Mouse (Mus musculus): ENCODE results near the gene Med12l.
"Not testable (repeated sequence)": the region's sequence is repeated elsewhere in the genome, so short reads cannot be mapped to it uniquely, and the experiment has no call there.

Gene Med12l

DNA sequence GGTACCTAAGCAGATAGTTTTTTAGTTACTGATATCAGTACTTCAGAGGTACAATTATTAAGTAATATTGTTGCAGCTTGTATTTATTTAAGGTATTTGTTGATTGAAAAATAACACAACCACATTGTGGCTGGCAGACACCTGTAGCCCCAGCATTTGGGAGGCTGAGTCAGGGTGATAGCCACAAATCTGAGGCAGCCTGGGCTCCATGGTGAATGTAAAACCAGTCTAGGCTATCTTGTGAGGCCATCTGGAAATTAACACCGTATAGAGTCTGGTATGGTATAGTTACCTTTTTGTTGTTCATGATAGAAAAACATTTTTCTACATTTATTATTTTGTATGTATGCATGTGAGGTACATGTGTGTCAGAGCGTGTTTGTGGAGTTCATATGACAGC, 96.5 kb downstream of the Med12l start:
- no peak for DNase-seq

DNA sequence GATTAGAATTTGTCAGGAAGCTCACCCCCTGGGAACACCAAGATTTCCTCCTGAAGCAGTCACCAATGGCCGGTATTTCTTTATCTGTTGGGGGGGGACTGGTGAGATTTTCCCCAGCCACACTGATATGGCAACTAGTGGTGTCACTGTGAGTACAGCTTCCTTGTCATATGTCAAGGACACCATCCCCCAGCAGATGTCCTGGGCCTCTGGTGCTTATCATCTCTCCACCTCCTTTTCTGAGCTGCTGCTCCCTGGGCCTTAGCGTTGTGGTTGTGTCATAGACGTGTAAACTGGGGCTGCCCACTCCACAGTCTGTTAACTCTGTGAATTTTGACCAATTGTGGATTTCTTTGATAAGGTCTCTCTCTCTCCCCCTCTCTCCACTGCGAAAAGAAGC, 98.8 kb downstream of the Med12l start:
- no peak for DNase-seq

DNA sequence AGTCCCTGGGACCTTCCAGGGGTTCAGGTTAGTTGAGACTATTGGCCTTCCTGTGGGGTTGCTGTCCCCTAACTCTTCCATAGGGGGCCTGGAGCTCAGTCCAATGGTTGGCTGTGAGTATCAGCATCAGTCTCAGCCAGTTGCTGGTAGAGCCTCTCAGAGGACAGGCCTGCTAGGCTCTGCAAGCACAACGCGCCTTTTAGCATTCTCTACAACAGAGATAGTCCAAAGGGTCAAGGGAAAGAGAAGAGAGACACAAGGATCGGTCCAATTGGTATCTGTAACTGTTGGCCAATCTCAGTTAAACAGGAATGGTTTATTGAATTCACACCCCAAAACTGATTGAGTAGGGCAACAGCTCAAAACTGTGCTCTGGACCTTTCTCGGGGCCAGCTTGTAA, 101.8 kb downstream of the Med12l start:
- DNase-seq, result no peak

- not testable (repeated sequence) for DNase-seq
Observed at GRCm38 (mm10) chr3:59109834-59110233, 104.2 kb downstream of the Med12l start.

DNA sequence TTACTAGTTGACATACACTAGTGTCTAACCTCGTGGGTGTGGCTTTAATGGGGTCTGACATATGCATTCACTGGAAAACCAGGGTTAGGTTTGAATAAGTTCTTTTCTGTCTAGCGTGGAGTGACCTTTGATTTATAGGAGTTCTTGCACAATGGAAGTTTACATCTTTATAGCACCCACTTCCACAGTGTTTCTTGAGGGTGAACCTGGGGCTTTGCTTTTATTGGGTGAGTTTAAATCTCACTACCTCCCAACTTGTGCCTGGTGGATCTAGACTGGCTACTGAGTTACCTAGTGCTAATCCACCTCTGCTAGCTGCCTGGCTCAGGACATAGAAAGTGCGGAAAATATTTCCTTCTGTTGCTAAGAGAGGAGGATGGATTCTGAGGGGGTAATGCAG, 106.3 kb downstream of the Med12l start:
- no peak for DNase-seq

DNA sequence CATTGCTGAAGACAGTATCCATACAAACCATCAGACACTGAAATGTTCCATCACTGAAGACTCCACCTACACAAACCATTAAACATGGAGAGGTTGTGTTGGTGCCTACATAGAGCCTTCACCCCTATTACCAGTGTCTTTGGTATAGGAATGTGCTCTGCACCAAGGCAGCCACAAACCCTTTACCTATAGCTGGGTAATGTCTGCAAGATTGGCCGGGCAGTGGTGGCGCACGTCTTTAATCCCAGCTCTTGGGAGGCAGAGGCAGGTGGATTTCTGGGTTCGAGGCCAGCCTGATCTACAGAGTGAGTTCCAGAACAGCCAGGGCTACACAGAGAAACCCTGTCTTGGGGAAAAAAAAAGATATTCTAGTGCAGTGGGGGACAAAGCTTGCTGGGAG, 107.7 kb downstream of the Med12l start:
- DNase-seq, result not testable (repeated sequence)

GRCm38 (mm10) chr3:59113973-59114517, 108.4 kb downstream of the Med12l start:
- no peak for DNase-seq

DNA sequence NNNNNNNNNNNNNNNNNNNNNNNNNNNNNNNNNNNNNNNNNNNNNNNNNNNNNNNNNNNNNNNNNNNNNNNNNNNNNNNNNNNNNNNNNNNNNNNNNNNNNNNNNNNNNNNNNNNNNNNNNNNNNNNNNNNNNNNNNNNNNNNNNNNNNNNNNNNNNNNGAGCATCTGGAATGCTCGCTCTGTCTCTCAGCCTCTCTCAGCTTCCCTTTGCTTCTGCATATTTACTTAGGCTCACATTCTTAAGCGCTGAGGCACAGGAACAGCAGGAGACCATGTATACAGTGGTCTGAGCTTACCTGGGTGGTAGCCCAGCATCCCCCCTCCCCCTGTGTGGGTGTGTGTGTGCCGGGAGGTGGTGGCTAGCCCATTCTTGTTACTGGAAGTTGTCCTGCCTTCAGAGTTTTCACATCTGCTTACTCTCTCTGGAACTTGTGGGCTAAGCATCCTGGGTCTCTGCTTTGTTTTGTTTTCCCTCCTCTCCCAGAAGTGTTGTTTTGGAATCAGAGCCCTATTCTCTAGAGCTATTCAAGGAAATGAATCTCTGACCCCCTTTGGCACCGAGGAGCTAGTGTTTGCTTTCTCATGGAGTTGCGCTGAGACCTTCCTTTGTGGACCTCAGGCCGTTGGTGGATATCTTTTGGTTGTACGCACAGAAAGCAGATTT, 115.6 kb downstream of the Med12l start:
- DNase-seq, result peak; percentile 12

DNA sequence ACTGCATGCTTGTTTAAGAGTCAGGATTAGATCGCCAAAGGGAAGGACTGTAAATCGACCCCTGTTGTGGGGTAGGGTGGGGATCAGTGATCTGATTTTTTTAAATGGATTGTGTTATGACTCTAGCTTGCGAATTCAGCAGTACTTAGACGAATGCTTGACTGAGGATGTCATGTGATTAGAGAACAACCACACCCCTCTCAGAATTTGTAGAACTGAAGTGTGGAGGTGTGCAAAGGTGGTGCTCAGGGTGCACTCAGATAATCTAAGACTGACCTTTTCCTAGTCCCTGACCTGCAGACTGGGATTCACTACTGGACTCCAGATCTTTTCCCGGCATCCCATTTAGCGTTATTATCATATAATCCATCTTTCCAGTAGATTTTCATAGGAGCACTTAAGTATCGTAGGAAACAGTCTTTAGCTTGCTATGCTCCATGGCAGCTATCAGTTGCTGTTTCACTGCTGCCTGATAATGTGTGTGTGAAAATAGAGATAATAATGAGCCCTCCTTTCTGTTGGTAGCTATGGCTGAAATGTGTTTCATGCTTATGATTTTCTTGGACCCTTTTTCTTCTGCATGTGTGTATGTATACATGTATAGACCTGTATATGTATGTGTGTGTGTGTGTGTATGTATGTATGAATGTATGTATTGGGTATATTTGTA, 116.3 kb downstream of the Med12l start:
- DNase-seq, result no peak

DNA sequence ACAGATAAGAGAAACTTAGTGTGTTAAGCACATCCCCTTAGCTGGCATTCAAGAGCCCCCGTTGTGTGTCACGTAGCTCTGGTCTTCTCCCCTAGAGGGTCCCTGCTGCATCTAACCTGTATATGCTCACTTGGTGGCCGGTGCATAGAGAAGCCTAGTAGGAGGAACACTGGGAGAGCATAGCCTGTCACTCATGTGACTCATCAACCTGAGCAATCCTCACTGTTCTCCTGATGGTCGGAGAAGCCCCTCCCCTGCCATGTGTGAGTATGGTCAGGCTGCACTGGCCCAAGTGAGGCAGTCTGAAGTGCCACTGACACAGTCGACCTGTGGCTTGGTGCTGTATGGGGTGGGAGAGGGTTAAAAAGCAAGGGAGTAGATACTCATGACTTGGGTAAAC, 119.4 kb downstream of the Med12l start:
- no peak for DNase-seq

GRCm38 (mm10) chr3:59125783-59126555, 120.3 kb downstream of the Med12l start:
- no peak for DNase-seq

DNA sequence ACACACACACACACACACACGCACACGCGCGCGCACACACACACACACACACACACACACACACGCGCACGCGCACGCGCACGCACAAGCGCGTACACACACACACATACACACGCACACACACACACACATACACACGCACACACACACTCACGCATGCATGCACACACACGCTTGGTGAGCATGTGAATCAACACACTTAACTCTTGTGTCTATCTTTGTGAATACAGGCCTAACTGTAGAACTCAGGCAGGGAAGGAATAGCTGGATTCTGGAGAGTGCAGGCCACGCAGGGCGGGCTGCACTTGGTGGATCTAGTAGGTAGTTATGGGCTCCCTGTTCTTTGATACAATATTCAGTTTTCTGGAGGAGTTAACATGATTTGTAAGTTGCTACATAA, 123.1 kb downstream of the Med12l start:
- no peak for DNase-seq

DNA sequence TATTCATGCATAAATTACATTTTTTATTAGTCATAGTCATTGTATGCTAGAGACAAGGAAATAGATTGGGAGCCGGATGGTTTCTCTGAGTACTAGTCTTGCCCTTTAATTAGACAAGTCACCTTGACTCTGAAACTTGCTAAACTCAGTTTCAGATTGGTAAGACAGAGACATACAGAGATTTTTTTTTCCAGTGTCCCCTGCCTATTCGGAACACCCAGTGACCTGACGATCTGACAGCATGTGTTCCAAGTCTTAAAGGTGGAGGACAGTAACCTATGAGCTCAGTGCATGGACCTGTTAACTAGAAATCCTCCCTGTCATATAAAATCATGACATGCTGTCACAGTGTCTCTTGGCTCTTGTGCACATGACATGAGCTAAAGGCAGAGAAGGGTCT, 123.9 kb downstream of the Med12l start:
- DNase-seq, result no peak

DNA sequence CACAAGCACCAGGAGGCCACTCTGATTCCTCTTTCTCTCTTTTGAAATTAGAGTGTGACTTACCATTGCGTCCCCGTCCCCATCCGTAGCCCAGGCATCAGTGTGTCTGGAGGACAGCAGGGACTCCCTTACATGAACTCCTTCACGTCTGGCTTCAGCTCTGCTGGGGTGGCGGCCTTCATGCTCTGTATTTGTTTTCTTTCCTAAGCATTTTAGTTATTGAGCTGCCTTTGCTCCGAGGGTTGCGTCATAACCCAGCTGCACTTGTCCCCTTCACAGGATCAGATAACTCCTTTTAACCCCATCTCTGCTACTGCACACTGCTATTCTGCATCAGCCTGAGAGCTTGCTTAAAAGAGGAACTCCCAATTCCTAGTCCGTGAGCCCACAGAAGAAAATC, 124.8 kb downstream of the Med12l start:
- peak; percentile 28 for DNase-seq

GRCm38 (mm10) chr3:59131081-59131480, 125.5 kb downstream of the Med12l start:
- peak; percentile 14 for DNase-seq

GRCm38 (mm10) chr3:59131966-59132365, 126.3 kb downstream of the Med12l start:
- DNase-seq, result no peak

- no peak for DNase-seq
Observed at GRCm38 (mm10) chr3:59133189-59133588, 127.6 kb downstream of the Med12l start.

DNA sequence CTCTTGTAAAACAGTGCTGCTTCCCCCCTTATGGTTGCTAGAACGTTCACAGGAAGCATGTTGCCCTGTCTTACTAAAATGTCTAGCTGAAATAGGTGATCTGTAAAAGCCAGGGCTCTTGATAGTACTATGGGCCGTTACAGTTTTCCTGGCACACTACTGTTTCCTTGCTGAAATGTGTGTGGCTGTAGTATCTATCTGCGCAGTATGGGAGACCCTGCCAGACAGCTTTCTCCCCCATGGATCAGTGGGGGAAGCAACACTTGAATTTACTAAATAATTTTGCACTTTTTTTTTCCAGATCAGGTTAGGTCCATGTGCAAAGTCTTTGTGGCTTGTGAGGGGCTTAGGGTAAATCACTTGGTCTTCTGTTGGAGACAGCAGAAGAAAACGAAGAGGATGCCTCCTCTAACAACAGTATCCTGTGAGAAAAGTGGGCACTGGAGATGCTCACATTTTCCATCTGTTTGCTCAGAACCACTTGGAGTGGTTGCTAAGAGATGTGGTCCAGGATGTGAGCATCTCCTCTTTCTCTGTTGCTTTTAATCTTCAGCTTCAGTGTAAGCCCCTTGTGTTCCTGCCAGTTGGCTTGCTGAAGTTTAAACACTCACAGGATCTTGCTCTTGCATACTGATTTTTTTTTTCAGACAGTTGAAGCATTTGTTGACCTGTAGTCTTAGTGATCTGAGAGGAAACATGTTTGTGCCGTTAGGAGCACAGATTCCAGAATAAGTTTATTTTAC, 130.5 kb downstream of the Med12l start:
- no peak for DNase-seq

- DNase-seq, result no peak
Observed at GRCm38 (mm10) chr3:59138946-59139468, 133.4 kb downstream of the Med12l start.

DNA sequence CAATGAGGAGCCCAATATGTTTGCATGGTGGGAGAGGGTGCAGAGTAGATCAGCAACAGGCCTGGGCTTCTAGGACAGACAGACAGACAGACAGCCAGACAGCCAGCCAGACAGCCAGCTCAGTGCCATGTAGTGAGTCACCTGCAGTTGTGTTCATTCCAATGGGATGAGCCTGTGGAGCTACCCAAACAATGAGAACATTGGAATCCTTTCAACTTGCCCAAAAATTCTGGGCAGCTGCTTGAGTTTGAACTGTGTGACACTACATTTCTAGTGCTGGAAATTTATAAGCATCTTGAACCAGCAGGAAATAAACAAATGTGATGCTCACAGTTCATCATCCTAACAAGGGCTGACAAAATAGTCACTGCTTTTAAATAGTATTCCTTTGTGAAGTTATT, 134.0 kb downstream of the Med12l start:
- peak; percentile 36 for DNase-seq

- no peak for DNase-seq
Observed at GRCm38 (mm10) chr3:59140115-59140514, 134.5 kb downstream of the Med12l start.

- DNase-seq, result not testable (repeated sequence)
Observed at GRCm38 (mm10) chr3:59140941-59141340, 135.3 kb downstream of the Med12l start.

Measured in kidney, postnatal 14 days (tissue).